Mouse (Mus musculus) E14TG2a.4 (cell line): ENCODE results near the gene Sigirr.

Source experiments
- CTCF ChIP-seq: conservative IDR thresholded peaks from 2 replicates; pipeline ENCODE4 v1.5.1; 2014; ENCODE audit warnings: low read length
- NANOG ChIP-seq: IDR thresholded peaks from 2 replicates; pipeline ENCODE4 v1.6.1; 2014; ENCODE audit warnings: borderline replicate concordance, low read length, mixed read lengths
- POU5F1 ChIP-seq: IDR thresholded peaks from 2 replicates; pipeline ENCODE4 v1.6.1; 2014; ENCODE audit warnings: low read length, borderline replicate concordance

- TF ChIP-seq CTCF: no peak
- no peak for TF ChIP-seq POU5F1
- TF ChIP-seq NANOG: no peak
Measured at GRCm38 (mm10) chr7:141147044-141147443, 46.7 kb upstream of the Sigirr start.
